Mouse (Mus musculus) gastrocnemius, adult 8-10 months (tissue): ENCODE measurements around the gene Rab31. TPM values are rescaled to one million over a fixed set of nuclear protein-coding genes. Genes with fewer than 3 reads are reported as not detected.
A peak's percentile ranks its signal among the peaks of the same experiment; 100 is the strongest.

ENCODE experiments used
- DNase-seq, 2 experiments: peaks; one replicate each; pipeline ENCODE4 v3.0.0; 2022; ENCODE audit warnings: low spot score in 2 of 2
- total RNA-seq, 4 experiments: library from RNA; stranded (reverse); gene quantifications; 2 replicates each; pipeline ENCODE4 v1.2.4; 2022

The Rab31 gene
- total RNA-seq, 4 experiments from 2014 or later, result 2.6 to 5.5 (median 3.6) TPM

DNA sequence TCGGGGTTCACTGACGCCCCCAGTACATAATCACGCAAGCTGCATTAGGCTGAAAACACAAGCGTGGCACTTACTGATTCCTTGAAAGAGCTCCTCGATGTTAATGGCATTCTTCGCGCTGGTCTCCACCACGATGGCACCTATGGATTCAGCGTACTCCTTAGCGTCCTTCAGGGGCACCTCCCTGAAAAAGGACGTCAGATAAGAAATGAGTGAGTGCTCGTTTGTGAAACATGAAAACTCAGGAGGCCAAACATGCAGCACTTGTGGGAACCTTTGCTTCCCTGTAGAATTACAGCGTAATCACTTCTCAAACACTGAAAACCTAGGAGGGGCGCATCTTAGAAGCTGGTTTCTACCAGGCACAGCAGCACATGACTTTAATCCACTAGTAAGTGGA, 104.8 kb downstream of the Rab31 start:
- DNase-seq, result no peak

- DNase-seq, result no peak
Observed at GRCm38 (mm10) chr17:65666388-65667161, 106.0 kb downstream of the Rab31 start.

DNA sequence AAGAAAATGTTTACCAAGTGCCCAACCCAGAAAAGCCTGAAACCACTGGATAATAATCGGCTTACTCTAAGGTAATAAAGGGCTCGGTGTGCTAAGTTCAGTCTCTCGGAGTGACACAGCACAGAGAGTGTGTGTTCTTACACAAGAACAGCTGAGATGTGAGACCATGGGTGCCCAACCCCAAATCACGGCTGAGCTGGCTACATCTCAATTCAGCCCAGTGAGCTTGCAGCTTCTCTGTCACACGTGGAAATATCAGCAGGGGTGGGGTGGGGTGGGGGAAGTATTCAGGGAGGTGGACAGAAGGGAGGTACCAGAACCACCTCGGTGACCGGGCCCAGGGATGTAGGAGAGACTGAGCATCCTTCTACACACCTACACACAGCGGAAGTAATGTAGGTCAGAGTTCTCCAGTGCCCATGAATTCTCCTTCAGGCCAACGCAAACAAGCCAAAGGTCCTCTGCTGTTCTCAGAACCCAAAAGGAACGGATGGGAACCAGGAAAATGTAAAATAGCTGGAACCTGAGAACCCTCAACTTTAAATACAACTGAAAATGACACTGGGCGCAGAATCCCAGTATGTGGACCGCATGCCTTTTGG, 106.7 kb downstream of the Rab31 start:
- no peak for DNase-seq

DNA sequence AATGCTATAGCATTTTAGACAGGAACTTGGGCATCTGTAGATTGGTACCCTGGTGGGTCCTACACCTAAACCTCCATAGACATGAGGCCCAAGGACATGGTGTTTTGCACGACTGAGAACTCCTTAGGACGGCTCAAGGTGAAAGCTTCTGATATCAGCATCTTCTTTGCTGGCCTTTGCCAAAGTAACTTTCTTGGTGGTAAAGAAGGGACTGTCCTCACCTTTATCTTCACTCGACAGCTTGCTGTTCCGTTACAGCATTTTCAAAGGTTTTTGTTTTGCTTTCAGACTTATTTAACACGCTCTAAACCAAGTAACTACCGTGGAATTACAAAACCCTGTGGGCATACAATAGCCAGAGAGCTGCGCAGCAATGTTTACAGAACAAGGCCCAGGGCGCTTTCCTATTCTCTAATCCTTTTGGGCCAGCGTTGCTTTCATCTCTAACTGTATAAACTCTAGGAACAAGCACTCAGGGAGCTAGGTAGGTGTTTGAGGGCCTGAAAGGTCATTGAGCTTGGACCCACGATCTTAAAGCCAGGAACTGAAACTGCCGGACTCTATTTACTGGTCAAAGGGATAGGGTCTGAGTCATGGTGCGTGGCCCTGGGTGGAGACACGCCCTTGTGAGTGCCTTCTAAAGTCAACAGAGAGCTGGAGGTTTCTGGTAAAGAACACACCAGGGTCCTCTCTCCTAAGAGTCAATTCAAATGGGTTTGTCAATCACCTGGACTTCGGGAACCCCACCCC, 109.0 kb downstream of the Rab31 start:
- DNase-seq, result no peak

- no peak for DNase-seq
Observed at GRCm38 (mm10) chr17:65662662-65663061, 109.9 kb downstream of the Rab31 start.

- no peak for DNase-seq
Observed at GRCm38 (mm10) chr17:65658416-65658815, 114.1 kb downstream of the Rab31 start.

- DNase-seq, result no peak
Observed at GRCm38 (mm10) chr17:65657958-65658357, 114.6 kb downstream of the Rab31 start.

GRCm38 (mm10) chr17:65656731-65657130, 115.8 kb downstream of the Rab31 start:
- no peak for DNase-seq

DNA sequence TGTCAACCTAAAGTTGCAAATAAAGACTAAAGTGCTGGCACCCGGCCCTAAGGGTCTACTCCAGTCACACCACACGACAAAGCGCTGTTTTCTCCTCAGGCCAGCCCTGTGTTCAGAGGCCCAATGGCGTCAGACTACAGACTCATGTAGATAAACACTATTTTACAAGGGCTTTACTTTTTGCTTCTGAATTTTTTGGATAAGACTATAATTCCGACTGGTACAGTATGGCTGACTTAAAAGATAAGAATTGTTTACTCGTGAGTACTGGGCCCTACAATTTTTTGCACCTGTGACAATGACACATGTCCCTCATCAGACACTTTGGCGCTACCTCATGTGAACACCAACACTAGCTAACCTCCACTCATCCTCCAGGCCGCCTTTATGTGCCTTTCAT, 116.5 kb downstream of the Rab31 start:
- no peak for DNase-seq

GRCm38 (mm10) chr17:65655608-65656007, 116.9 kb downstream of the Rab31 start:
- DNase-seq, result no peak

GRCm38 (mm10) chr17:65650598-65650997, 122.0 kb downstream of the Rab31 start:
- no peak for DNase-seq

- DNase-seq, result peak in 1 of 2 experiments; percentile 18
Observed at GRCm38 (mm10) chr17:65649175-65649493, 123.4 kb downstream of the Rab31 start.

GRCm38 (mm10) chr17:65648371-65649174, 124.0 kb downstream of the Rab31 start:
- no peak for DNase-seq

- DNase-seq, result no peak
Observed at GRCm38 (mm10) chr17:65647961-65648360, 124.6 kb downstream of the Rab31 start.

- DNase-seq, result no peak
Observed at GRCm38 (mm10) chr17:65647226-65647625, 125.3 kb downstream of the Rab31 start.

DNA sequence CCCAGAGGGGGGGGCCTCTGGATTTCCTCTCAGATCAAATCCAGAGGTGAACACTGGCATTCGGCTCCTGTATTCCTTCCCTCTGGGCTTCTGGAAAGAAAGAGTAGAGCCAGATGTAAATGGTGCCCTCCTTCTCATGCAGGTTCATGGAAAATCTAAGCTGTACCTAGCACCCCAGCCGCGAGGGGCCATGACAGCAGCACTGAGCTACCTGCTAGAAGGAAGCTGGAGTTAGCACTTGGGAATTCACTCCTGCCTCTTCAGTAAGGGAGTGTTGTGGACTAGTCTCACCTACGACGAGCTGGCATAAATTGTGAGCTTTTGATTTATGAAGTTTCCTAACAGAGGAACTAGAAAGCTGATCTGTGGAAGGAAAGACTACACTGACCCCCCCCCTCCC, 129.0 kb downstream of the Rab31 start:
- DNase-seq, result no peak

GRCm38 (mm10) chr17:65643051-65643521, 129.5 kb downstream of the Rab31 start:
- DNase-seq, result peak; percentile 19 to 38

- no peak for DNase-seq
Observed at GRCm38 (mm10) chr17:65642578-65642991, 130.0 kb downstream of the Rab31 start.

DNA sequence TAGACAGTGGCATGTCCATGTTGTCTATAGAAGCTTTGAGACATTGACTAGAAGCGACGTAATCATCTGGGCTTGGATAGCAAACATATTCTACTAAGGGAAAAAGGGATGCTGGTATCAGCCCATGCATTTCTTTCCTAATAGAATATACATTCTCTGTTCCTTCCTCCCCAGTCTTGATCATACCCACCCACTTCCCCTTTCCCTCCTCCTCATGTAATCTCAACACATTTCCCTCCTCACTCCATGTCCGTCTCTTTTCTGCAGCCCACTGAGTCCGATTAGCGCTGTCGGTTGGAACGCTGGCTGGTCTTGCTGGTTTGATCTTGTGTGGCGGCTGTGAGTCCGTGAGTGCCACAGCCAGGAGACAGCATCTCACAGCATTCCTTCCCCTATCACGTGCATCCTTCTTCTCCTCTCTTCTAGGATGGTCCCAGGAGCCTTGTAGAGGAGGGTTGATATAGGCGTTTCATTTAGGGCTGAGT, 130.8 kb downstream of the Rab31 start, which contains the start of gene Txndc2:
Txndc2 (minus strand) TSS at position 435 of the 485 bp plus-strand sequence.
- DNase-seq, result no peak

- DNase-seq, result no peak
Observed at GRCm38 (mm10) chr17:65639144-65639543, 133.4 kb downstream of the Rab31 start.

- no peak for DNase-seq
Observed at GRCm38 (mm10) chr17:65635715-65636360, 136.7 kb downstream of the Rab31 start.
